Comparison of ENCODE assay signal across 11 mouse cellular contexts in the genomic region with DNA sequence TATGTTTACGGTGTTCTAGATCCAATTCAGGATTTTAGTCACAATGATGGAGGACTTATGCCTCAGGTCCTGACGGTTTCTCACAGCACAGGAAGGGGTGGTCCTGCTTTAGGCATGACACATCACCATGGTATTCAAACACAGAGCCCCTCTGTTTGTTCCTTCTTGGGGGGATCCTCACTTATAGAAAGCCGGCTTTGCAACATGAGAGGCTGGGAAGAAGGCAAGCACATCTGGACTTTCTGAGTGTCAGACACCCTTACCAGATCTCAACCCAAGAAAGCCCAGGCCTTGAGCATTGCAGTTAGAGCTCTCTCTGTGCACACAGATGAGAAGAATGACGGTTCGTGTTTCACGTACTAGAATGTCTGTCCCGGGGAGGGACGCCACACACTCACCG. TPM values are rescaled to one million over a fixed set of nuclear protein-coding genes. Genes with fewer than 3 reads are reported as not detected.
DNase-seq lines count a peak whose midpoint lies in the region; ATAC-seq lines count a peak whose summit lies in the region.
"Had no signal": no experiment of that assay in that cellular context is flagged by ENCODE, and none has a peak within 500 bp of the region (broad histone marks: within the 10 kb centered on the region; RNA-seq: fewer than 3 reads in every experiment).

No protein-coding gene starts in this region.

- H3K4me3 ChIP-seq in heart, embryonic 15.5 days = no peak overlapping the region
- H3K4me3 ChIP-seq in neural tube, embryonic 13.5 days = no peak overlapping the region
- no peak overlapping the region for H3K4me3 ChIP-seq in hindbrain, embryonic 16.5 days (ENCODE audit: low read length)
- no peak overlapping the region for H3K4me3 ChIP-seq in stomach, embryonic 16.5 days (replicated peaks; ENCODE audit: low read length)
- H3K4me3 ChIP-seq: erythroblast, embryonic 14.5 days; liver, embryonic 15.5 days; neural tube, embryonic 12.5 days had no signal

- H3K27me3 ChIP-seq in heart, embryonic 15.5 days = no peaks in the 10 kb centered on the region
- no peaks in the 10 kb centered on the region for H3K27me3 ChIP-seq in neural tube, embryonic 13.5 days
- H3K27me3 ChIP-seq in hindbrain, embryonic 16.5 days (replicated peaks; ENCODE audit: control insufficient read depth, insufficient read depth, low read length) = no peaks in the 10 kb centered on the region
- H3K27me3 ChIP-seq in stomach, embryonic 16.5 days (ENCODE audit: control insufficient read depth, insufficient read depth, low read length) = no peaks in the 10 kb centered on the region
- H3K27me3 ChIP-seq: liver, embryonic 15.5 days; neural tube, embryonic 12.5 days had no signal

- H3K9me3 ChIP-seq in heart, embryonic 15.5 days (replicated peaks) = no peaks in the 10 kb centered on the region
- H3K9me3 ChIP-seq in neural tube, embryonic 13.5 days = no peaks in the 10 kb centered on the region
- no peaks in the 10 kb centered on the region for H3K9me3 ChIP-seq in hindbrain, embryonic 16.5 days (ENCODE audit: control insufficient read depth, low read length)
- no peaks in the 10 kb centered on the region for H3K9me3 ChIP-seq in stomach, embryonic 16.5 days (replicated peaks; ENCODE audit: control insufficient read depth, low read length)
- H3K9me3 ChIP-seq: liver, embryonic 15.5 days; neural tube, embryonic 12.5 days had no signal

- 69% methylated on average over 9 of the region's 9 CpGs for WGBS in heart, embryonic 15.5 days
- WGBS in neural tube, embryonic 13.5 days = 67% methylated on average over 9 of the region's 9 CpGs
- WGBS in hindbrain, embryonic 16.5 days = 64% methylated on average over 9 of the region's 9 CpGs
- WGBS in stomach, embryonic 16.5 days = 60% methylated on average over 9 of the region's 9 CpGs

- peaks cover 10% of the 10 kb centered on the region for H3K4me1 ChIP-seq in heart, embryonic 15.5 days (replicated peaks)
- peaks cover 28% of the 10 kb centered on the region for H3K4me1 ChIP-seq in neural tube, embryonic 13.5 days (replicated peaks)
- H3K4me1 ChIP-seq in hindbrain, embryonic 16.5 days (ENCODE audit: control insufficient read depth, insufficient read depth, low read depth, low read length) = no peaks in the 10 kb centered on the region
- H3K4me1 ChIP-seq in stomach, embryonic 16.5 days (ENCODE audit: control insufficient read depth, insufficient read depth, low read length) = peaks cover 9% of the 10 kb centered on the region

- H3K9ac ChIP-seq in heart, embryonic 15.5 days = no peak overlapping the region
- no peak overlapping the region for H3K9ac ChIP-seq in neural tube, embryonic 13.5 days
- no peak overlapping the region for H3K9ac ChIP-seq in hindbrain, embryonic 16.5 days (ENCODE audit: low read depth, low read length)
- H3K9ac ChIP-seq in stomach, embryonic 16.5 days (ENCODE audit: low read length) = peak overlapping the region; percentile 35; the same call in 1 of the 2 replicates
- H3K9ac ChIP-seq: liver, embryonic 15.5 days; neural tube, embryonic 12.5 days had no signal

- no peak for DNase-seq in heart, adult 8-10 months (ENCODE audit: low spot score)
- no peak for DNase-seq in neural tube, embryonic 10.5 days (ENCODE audit: extremely low spot score, low spot score)
- DNase-seq in layer of hippocampus, postnatal 25 days (ENCODE audit: extremely low spot score in 1 of 2, low spot score in 1 of 2) = no peak
- DNase-seq in adrenal gland, postnatal 36 days = no peak

- peak overlapping the region; percentile 62 for H3K27ac ChIP-seq in heart, embryonic 15.5 days
- peak overlapping the region; percentile 75 for H3K27ac ChIP-seq in neural tube, embryonic 13.5 days (replicated peaks)
- peak overlapping the region; percentile 54 for H3K27ac ChIP-seq in hindbrain, embryonic 16.5 days (ENCODE audit: low read depth, low read length)
- peak overlapping the region; percentile 58 for H3K27ac ChIP-seq in stomach, embryonic 16.5 days (ENCODE audit: low read length)
- H3K27ac ChIP-seq: liver, embryonic 15.5 days had no signal

- no peak; the same call in 1 of the 2 replicates for ATAC-seq in heart, embryonic 15.5 days (replicated peaks; ENCODE audit: insufficient number of reproducible peaks, insufficient read depth, low FRiP score, low read depth)
- peak; percentile 60 for ATAC-seq in neural tube, embryonic 13.5 days (ENCODE audit: low read depth)
- ATAC-seq in hindbrain, embryonic 16.5 days = peak; percentile 70
- peak; percentile 61 for ATAC-seq in stomach, embryonic 16.5 days (ENCODE audit: insufficient read depth, low FRiP score)

- H3K4me2 ChIP-seq in heart, embryonic 15.5 days = no peak overlapping the region
- H3K4me2 ChIP-seq in neural tube, embryonic 13.5 days = no peak overlapping the region
- H3K4me2 ChIP-seq in hindbrain, embryonic 16.5 days (ENCODE audit: low read length) = no peak overlapping the region
- H3K4me2 ChIP-seq in stomach, embryonic 16.5 days (ENCODE audit: low read depth, low read length) = no peak overlapping the region
- H3K4me2 ChIP-seq: liver, embryonic 15.5 days; neural tube, embryonic 12.5 days had no signal

- no peaks in the 10 kb centered on the region for H3K36me3 ChIP-seq in heart, embryonic 15.5 days
- H3K36me3 ChIP-seq in neural tube, embryonic 13.5 days = 0 out of 2 replicates have a peak, but pooled peaks cover 4% of the 10 kb centered on the region
- no peaks in the 10 kb centered on the region for H3K36me3 ChIP-seq in hindbrain, embryonic 16.5 days (ENCODE audit: control insufficient read depth, insufficient read depth, low read length)
- H3K36me3 ChIP-seq in stomach, embryonic 16.5 days (ENCODE audit: control insufficient read depth, insufficient read depth, low read length) = no peaks in the 10 kb centered on the region
- H3K36me3 ChIP-seq: liver, embryonic 15.5 days had no signal

RNA-seq across cellular contexts. Expression of gene Mocs2, which starts 21.1 kb away (rescaled TPM):
- polyA plus RNA-seq in heart, embryonic 15.5 days (2015; fragmentation: Nextera tagmentation; extraction: Ambion mirVana) = 62.5 and 62.7 TPM in 2 replicates
- total RNA-seq in heart, adult 8-10 months (2022) = 10 to 100 TPM; 30.3 to 48.4 (median 39.8) TPM
- 131 TPM in 2 replicates for polyA plus RNA-seq in neural tube, embryonic 13.5 days (2015; fragmentation: Nextera tagmentation; extraction: Ambion mirVana)
- polyA plus RNA-seq in hindbrain, embryonic 16.5 days (2015; fragmentation: Nextera tagmentation; extraction: Ambion mirVana) = 136 and 144 TPM in 2 replicates
- 98.5 and 103 TPM in 2 replicates for polyA plus RNA-seq in stomach, embryonic 16.5 days (2015; fragmentation: Nextera tagmentation; extraction: Ambion mirVana)
- total RNA-seq in layer of hippocampus, postnatal 25 days (2021) = 10 to 100 TPM; 83.6 to 85.9 TPM
- 100 to 1,000 TPM; 152 to 180 TPM for total RNA-seq in adrenal gland, postnatal 36 days (2021)
